Mouse (Mus musculus) adipose tissue, adult 10 weeks (tissue): ENCODE data around the gene Olfr294. TPM values are rescaled to one million over a fixed set of nuclear protein-coding genes. Genes with fewer than 3 reads are reported as not detected.

Source experiments
- polyA plus RNA-seq: library from polyadenylated mRNA; stranded (reverse); fragments of 350-450 nt; fragmentation: Illumina TruSeq; extraction: RNeasy Lipid Tissue Mini Kit (QIAGEN cat#74804); gene quantifications from one replicate; pipeline ENCODE4 v1.2.3, GENCODE M21; 2014; ENCODE audit warnings: low read depth, low replicate concordance

Gene Olfr294
- polyA plus RNA-seq = not detected

DNA sequence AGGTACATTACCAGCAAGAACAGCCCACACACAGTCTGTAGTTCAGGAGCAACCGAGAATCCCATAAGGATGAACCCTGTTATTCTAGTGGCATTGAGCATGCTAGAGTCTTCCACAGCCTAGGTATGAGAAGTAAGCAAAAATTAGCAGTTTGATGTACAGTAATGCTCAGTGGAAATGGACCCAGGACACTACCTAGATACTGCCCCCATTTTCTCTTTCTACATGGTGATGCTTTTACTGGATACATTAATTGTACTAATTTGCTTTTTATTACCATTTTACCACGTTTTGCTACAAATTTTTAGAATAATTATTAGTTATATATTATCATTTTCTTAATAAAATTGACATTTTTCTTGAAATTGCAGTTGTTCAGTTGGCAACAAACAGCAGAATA is at the start of gene Olfr294:
TSS of gene Olfr294 (minus strand) at position 101 of the 400 bp plus-strand sequence.

DNA sequence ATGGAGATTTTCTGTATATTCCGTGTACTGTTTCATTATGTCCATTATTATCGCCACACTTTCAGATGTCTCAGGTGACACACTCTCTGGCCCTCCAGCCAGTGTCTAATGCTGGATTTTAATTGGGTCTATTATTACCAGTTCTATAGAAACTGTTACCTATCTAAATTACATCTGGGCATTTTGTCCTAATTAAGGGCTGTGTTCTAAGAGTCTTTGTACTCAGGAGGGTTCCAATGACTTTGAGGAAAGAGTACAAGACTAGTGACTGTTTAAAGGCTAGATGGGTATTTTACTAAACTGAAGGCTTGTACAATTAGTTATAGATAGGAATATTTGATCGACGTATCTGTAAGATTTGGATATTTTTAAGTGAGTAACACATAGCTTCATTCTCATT is 32.3 kb upstream of the Olfr294 start, which contains the start of gene Olfr293:
TSS of gene Olfr293 (plus strand) at position 301 of the 400 bp plus-strand sequence.

DNA sequence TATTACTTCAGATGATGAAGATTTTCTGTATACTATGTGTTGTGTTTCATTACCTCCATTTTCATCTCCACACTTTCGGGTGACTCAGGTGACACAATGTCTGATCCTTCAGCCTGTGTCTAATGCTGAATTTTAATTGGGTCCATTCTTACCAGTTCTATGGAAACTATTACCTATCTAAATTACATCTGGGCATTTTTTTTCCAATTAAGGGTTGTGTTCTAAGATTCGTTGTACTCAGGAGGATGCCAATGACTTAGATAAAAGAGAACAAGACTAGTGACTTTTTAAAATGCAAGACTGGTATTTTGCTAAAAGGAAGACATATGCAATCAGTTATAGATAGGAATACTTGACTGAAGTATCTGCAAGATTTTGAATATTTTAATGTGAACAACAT is 32.9 kb downstream of the Olfr294 start, which contains the start of gene Olfr295:
TSS of gene Olfr295 (plus strand) at position 301 of the 400 bp plus-strand sequence.

Other genes starting within 250 kb of the Olfr294 start
- not detected for gene Olfr305, start 249.7 kb downstream of the Olfr294 start, polyA plus RNA-seq
- not detected for gene Olfr304, start 230.0 kb downstream of the Olfr294 start, polyA plus RNA-seq
- gene Olfr303, start 218.9 kb downstream of the Olfr294 start, polyA plus RNA-seq = not detected
- gene Olfr301, start 212.8 kb downstream of the Olfr294 start, polyA plus RNA-seq = not detected
- not detected for gene Olfr299, start 156.7 kb downstream of the Olfr294 start, polyA plus RNA-seq
- gene Olfr298, start 124.2 kb downstream of the Olfr294 start, polyA plus RNA-seq = not detected
- not detected for gene Olfr297, start 96.7 kb downstream of the Olfr294 start, polyA plus RNA-seq
- not detected for gene Olfr295, start 32.8 kb downstream of the Olfr294 start, polyA plus RNA-seq
- gene Olfr293, start 32.4 kb upstream of the Olfr294 start, polyA plus RNA-seq = not detected
- gene Olfr292, start 71.7 kb upstream of the Olfr294 start, polyA plus RNA-seq = not detected
- 26.0 TPM for gene Folh1, start 159.3 kb upstream of the Olfr294 start, polyA plus RNA-seq
- not detected for gene Vmn2r77, start 178.4 kb upstream of the Olfr294 start, polyA plus RNA-seq